Mouse (Mus musculus) limb, embryonic 11.5 days (tissue): ENCODE data around the gene Cerkl. TPM values are rescaled to one million over a fixed set of nuclear protein-coding genes. Genes with fewer than 3 reads are reported as not detected.
A peak's percentile ranks its signal among the peaks of the same experiment; 100 is the strongest.

Experiments
- ATAC-seq: fragments of 200-750 bp; cut with Nextera tagmentation; 2 replicates; pipeline ENCODE4 v1.8.0; 2017; ENCODE audit warnings: low read depth; ENCODE audit not compliant: insufficient number of reproducible peaks, low FRiP score, low TSS enrichment
- DNase-seq: peaks from one replicate; pipeline ENCODE4 v3.0.0-alpha.2; 2015; ENCODE audit warnings: low spot score
- H3K27ac ChIP-seq: fragments of 300-500 bp; sonication (generic); replicated peaks from 2 replicates; pipeline ENCODE4 v1.5.1; 2014; ENCODE audit warnings: low read depth, mild to moderate bottlenecking, low read length
- H3K27me3 ChIP-seq: fragments of 300-500 bp; sonication (generic); 2 replicates; pipeline ENCODE4 v1.6.1; 2014; ENCODE audit warnings: mild to moderate bottlenecking, low read length, mixed read lengths; ENCODE audit not compliant: control insufficient read depth, insufficient read depth
- H3K36me3 ChIP-seq: fragments of 300-500 bp; sonication (generic); 2 replicates; pipeline ENCODE4 v1.6.1; 2014; ENCODE audit warnings: mild to moderate bottlenecking, low read length, moderate library complexity, mixed read lengths; ENCODE audit not compliant: control insufficient read depth, insufficient read depth
- H3K4me1 ChIP-seq: fragments of 300-500 bp; sonication (generic); 2 replicates; pipeline ENCODE4 v1.6.1; 2014; ENCODE audit warnings: low read length, mixed read lengths; ENCODE audit not compliant: control insufficient read depth, insufficient read depth
- H3K4me2 ChIP-seq: fragments of 300-500 bp; sonication (generic); 2 replicates; pipeline ENCODE4 v1.6.1; 2014; ENCODE audit warnings: low read depth, mild to moderate bottlenecking, moderate library complexity; ENCODE audit not compliant: severe bottlenecking
- H3K4me3 ChIP-seq: fragments of 300-500 bp; sonication (generic); 2 replicates; pipeline ENCODE4 v1.5.1; 2014; ENCODE audit warnings: low read depth, low read length
- H3K9ac ChIP-seq: fragments of 300-500 bp; sonication (generic); 2 replicates; pipeline ENCODE4 v1.6.1; 2014; ENCODE audit warnings: mild to moderate bottlenecking, low read length
- H3K9me3 ChIP-seq: fragments of 300-500 bp; sonication (generic); 2 replicates; pipeline ENCODE4 v1.6.1; 2016; ENCODE audit warnings: low read length; ENCODE audit not compliant: control insufficient read depth
- WGBS: fragments of 180-500 bp; shearing (Covaris S2); extraction: QIAGEN DNeasy Blood & Tissue Kit; methylation state at CpG from one replicate; pipeline ENCODE4 v1.1.7; 2014; 5-methylcytosine and 5-hydroxymethylcytosine counted together
- polyA plus RNA-seq: library from polyadenylated mRNA; unstranded; fragments of >200 nt; fragmentation: Nextera tagmentation; extraction: Ambion mirVana; gene quantifications from 2 replicates; pipeline ENCODE4 v1.2.1, GENCODE M21; 2014

Gene Cerkl
- polyA plus RNA-seq, 1 experiment from 2014 or later: 1.0 TPM

- Histone ChIP-seq H3K27me3 (no peaks in the 10 kb centered on the region), H3K4me2 (no peak overlapping the region), H3K9ac (no peak overlapping the region), H3K36me3 (no peaks in the 10 kb centered on the region), H3K27ac (no peak overlapping the region), H3K9me3 (no peaks in the 10 kb centered on the region), H3K4me3 (no peak overlapping the region), H3K4me1 (peaks cover 3% of the 10 kb centered on the region; the same call in 1 of the 2 replicates)
- ATAC-seq (no peak), DNase-seq (no peak)
- 14% methylated on average over 6 of the region's 6 CpGs for WGBS
Observed at GRCm38 (mm10) chr2:79429650-79430049, 26.9 kb downstream of the Cerkl start.

- H3K9ac ChIP-seq: peak overlapping the region; percentile 53
- H3K27ac ChIP-seq: no peak overlapping the region
- ATAC-seq (no peak), DNase-seq (no peak)
- WGBS: 11% methylated on average over 7 of the region's 7 CpGs
- peak overlapping the region; percentile 45 for H3K4me3 ChIP-seq
- H3K27me3 ChIP-seq: no peaks in the 10 kb centered on the region
- H3K4me2 ChIP-seq: peak overlapping the region; percentile 93
- H3K9me3 ChIP-seq: no peaks in the 10 kb centered on the region
- peaks cover 3% of the 10 kb centered on the region; the same call in 1 of the 2 replicates for H3K4me1 ChIP-seq
- H3K36me3 ChIP-seq: no peaks in the 10 kb centered on the region
Observed at GRCm38 (mm10) chr2:79429108-79429507, 27.5 kb downstream of the Cerkl start.

GRCm38 (mm10) chr2:79428569-79429104 is 27.9 kb downstream of the Cerkl start:
- H3K9ac ChIP-seq: peak overlapping the region; percentile 53
- H3K4me3 ChIP-seq: peak overlapping the region; percentile 45
- ATAC-seq (peak; percentile 66; the same call in 1 of the 2 replicates), DNase-seq (peak; percentile 59)
- peaks cover 3% of the 10 kb centered on the region; the same call in 1 of the 2 replicates for H3K4me1 ChIP-seq
- peak overlapping the region; percentile 93 for H3K4me2 ChIP-seq
- under 1% methylated on average over 35 of the region's 35 CpGs for WGBS
- H3K9me3 ChIP-seq: no peaks in the 10 kb centered on the region
- no peaks in the 10 kb centered on the region for H3K36me3 ChIP-seq
- no peak overlapping the region; the same call in 1 of the 2 replicates for H3K27ac ChIP-seq
- no peaks in the 10 kb centered on the region for H3K27me3 ChIP-seq

GRCm38 (mm10) chr2:79428022-79428421 is 28.6 kb downstream of the Cerkl start:
- H3K4me3 ChIP-seq: no peak overlapping the region; the same call in 1 of the 2 replicates

DNA sequence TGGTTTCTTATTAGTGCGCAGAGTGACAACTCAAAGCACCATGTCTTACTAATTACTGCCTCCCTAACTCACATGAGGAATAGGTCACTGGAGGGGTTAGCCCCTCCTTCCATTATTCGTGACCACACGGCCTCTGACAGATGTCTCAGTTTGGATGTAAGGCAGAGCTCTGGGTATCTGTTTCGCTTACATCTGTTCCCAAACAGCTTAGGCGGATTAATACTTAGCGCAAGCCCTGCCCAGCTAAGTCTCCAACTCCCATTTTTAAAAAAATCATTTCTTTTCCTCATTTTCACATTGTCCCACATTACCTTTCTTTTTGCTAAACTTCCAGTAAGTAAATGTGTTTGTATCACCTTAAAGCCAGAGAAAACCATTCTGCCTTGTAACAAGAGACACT is 34.9 kb downstream of the Cerkl start:
- Histone ChIP-seq H3K27me3 (no peaks in the 10 kb centered on the region), H3K4me1 (no peaks in the 10 kb centered on the region), H3K4me3 (no peak overlapping the region), H3K4me2 (no peak overlapping the region), H3K9me3 (no peaks in the 10 kb centered on the region), H3K9ac (no peak overlapping the region), H3K27ac (no peak overlapping the region), H3K36me3 (no peaks in the 10 kb centered on the region)
- WGBS: 27% methylated on average over 6 of the region's 6 CpGs
- ATAC-seq (no peak), DNase-seq (no peak)

More at GRCm38 (mm10) chr2:79428022-79428421, 28.6 kb downstream of the Cerkl start:
- H3K9ac ChIP-seq: no peak overlapping the region
- H3K27ac ChIP-seq: no peak overlapping the region
- no peaks in the 10 kb centered on the region for H3K9me3 ChIP-seq
- no peaks in the 10 kb centered on the region for H3K36me3 ChIP-seq
- DNase-seq (peak; percentile 44), ATAC-seq (0 out of 2 replicates have a peak, but pooled peaks have one; percentile 75)
- WGBS: 15% methylated on average over 6 of the region's 6 CpGs
- H3K27me3 ChIP-seq: no peaks in the 10 kb centered on the region
- peaks cover 3% of the 10 kb centered on the region; the same call in 1 of the 2 replicates for H3K4me1 ChIP-seq
- H3K4me2 ChIP-seq: peak overlapping the region; percentile 93

GRCm38 (mm10) chr2:79414505-79414904 is 42.1 kb downstream of the Cerkl start:
- Histone ChIP-seq H3K4me1 (no peaks in the 10 kb centered on the region), H3K36me3 (no peaks in the 10 kb centered on the region), H3K4me2 (no peak overlapping the region), H3K9me3 (no peaks in the 10 kb centered on the region), H3K27me3 (no peaks in the 10 kb centered on the region), H3K27ac (no peak overlapping the region), H3K4me3 (no peak overlapping the region), H3K9ac (no peak overlapping the region)
- ATAC-seq (no peak), DNase-seq (no peak)
- WGBS: 84% methylated on average over 7 of the region's 7 CpGs

DNA sequence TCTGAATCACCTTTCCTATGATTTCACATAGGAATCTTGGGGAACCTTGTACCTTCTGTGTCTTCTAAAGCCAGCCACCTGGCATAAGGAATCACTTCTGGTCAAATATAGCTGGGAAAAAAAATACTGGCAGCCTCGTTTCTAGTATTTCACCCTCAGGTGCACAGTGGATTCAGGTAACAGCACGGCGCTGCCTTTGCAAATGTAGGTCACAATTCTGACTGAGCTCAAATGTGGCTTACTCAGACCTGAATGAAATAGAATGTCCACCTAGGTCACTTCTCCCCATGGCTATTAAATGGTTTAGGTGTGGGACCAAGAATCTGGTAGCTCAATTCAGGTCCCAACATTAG is 45.7 kb downstream of the Cerkl start:
- 80% methylated on average over 3 of the region's 3 CpGs for WGBS
- Histone ChIP-seq H3K4me1 (no peaks in the 10 kb centered on the region), H3K9me3 (no peaks in the 10 kb centered on the region), H3K4me3 (no peak overlapping the region), H3K4me2 (no peak overlapping the region), H3K27ac (no peak overlapping the region), H3K9ac (no peak overlapping the region), H3K36me3 (no peaks in the 10 kb centered on the region), H3K27me3 (no peaks in the 10 kb centered on the region)
- DNase-seq: no peak
- ATAC-seq: no peak

GRCm38 (mm10) chr2:79410247-79410902 is 46.2 kb downstream of the Cerkl start:
- ATAC-seq (no peak), DNase-seq (no peak)
- H3K27ac ChIP-seq: no peak overlapping the region
- no peaks in the 10 kb centered on the region for H3K9me3 ChIP-seq
- WGBS: 70% methylated on average over 15 of the region's 15 CpGs
- no peaks in the 10 kb centered on the region for H3K4me1 ChIP-seq
- H3K9ac ChIP-seq: no peak overlapping the region
- no peaks in the 10 kb centered on the region for H3K36me3 ChIP-seq
- no peak overlapping the region for H3K4me3 ChIP-seq
- H3K4me2 ChIP-seq: no peak overlapping the region
- H3K27me3 ChIP-seq: no peaks in the 10 kb centered on the region
